Mouse (Mus musculus) limb, embryonic 11.5 days (tissue): ENCODE data around the gene Ptpn22. TPM values are rescaled to one million over a fixed set of nuclear protein-coding genes. Genes with fewer than 3 reads are reported as not detected.

Experiments used
- ATAC-seq: fragments of 200-750 bp; cut with Nextera tagmentation; 2 replicates; pipeline ENCODE4 v1.8.0; 2017; ENCODE audit warnings: low read depth; ENCODE audit not compliant: insufficient number of reproducible peaks, low FRiP score, low TSS enrichment
- DNase-seq: peaks from one replicate; pipeline ENCODE4 v3.0.0-alpha.2; 2015; ENCODE audit warnings: low spot score
- H3K27ac ChIP-seq: fragments of 300-500 bp; sonication (generic); replicated peaks from 2 replicates; pipeline ENCODE4 v1.5.1; 2014; ENCODE audit warnings: low read depth, mild to moderate bottlenecking, low read length
- H3K27me3 ChIP-seq: fragments of 300-500 bp; sonication (generic); 2 replicates; pipeline ENCODE4 v1.6.1; 2014; ENCODE audit warnings: mild to moderate bottlenecking, low read length, mixed read lengths; ENCODE audit not compliant: control insufficient read depth, insufficient read depth
- H3K36me3 ChIP-seq: fragments of 300-500 bp; sonication (generic); 2 replicates; pipeline ENCODE4 v1.6.1; 2014; ENCODE audit warnings: mild to moderate bottlenecking, low read length, moderate library complexity, mixed read lengths; ENCODE audit not compliant: control insufficient read depth, insufficient read depth
- H3K4me1 ChIP-seq: fragments of 300-500 bp; sonication (generic); 2 replicates; pipeline ENCODE4 v1.6.1; 2014; ENCODE audit warnings: low read length, mixed read lengths; ENCODE audit not compliant: control insufficient read depth, insufficient read depth
- H3K4me2 ChIP-seq: fragments of 300-500 bp; sonication (generic); 2 replicates; pipeline ENCODE4 v1.6.1; 2014; ENCODE audit warnings: low read depth, mild to moderate bottlenecking, moderate library complexity; ENCODE audit not compliant: severe bottlenecking
- H3K4me3 ChIP-seq: fragments of 300-500 bp; sonication (generic); 2 replicates; pipeline ENCODE4 v1.5.1; 2014; ENCODE audit warnings: low read depth, low read length
- H3K9ac ChIP-seq: fragments of 300-500 bp; sonication (generic); 2 replicates; pipeline ENCODE4 v1.6.1; 2014; ENCODE audit warnings: mild to moderate bottlenecking, low read length
- H3K9me3 ChIP-seq: fragments of 300-500 bp; sonication (generic); 2 replicates; pipeline ENCODE4 v1.6.1; 2016; ENCODE audit warnings: low read length; ENCODE audit not compliant: control insufficient read depth
- WGBS: fragments of 180-500 bp; shearing (Covaris S2); extraction: QIAGEN DNeasy Blood & Tissue Kit; methylation state at CpG from one replicate; pipeline ENCODE4 v1.1.7; 2014; 5-methylcytosine and 5-hydroxymethylcytosine counted together
- polyA plus RNA-seq: library from polyadenylated mRNA; unstranded; fragments of >200 nt; fragmentation: Nextera tagmentation; extraction: Ambion mirVana; gene quantifications from 2 replicates; pipeline ENCODE4 v1.2.1, GENCODE M21; 2014

Ptpn22 gene
- polyA plus RNA-seq, 1 experiment from 2014 or later = 0.17 TPM

- no peaks in the 10 kb centered on the region for H3K27me3 ChIP-seq
- DNase-seq (no peak), ATAC-seq (no peak)
- H3K4me2 ChIP-seq = no peak overlapping the region
- H3K4me3 ChIP-seq = no peak overlapping the region
- H3K9ac ChIP-seq = no peak overlapping the region
- H3K4me1 ChIP-seq = no peaks in the 10 kb centered on the region
- H3K9me3 ChIP-seq = no peaks in the 10 kb centered on the region
- WGBS = 81% methylated on average over 5 of the region's 5 CpGs
- H3K27ac ChIP-seq = no peak overlapping the region
- H3K36me3 ChIP-seq = no peaks in the 10 kb centered on the region
Observed at GRCm38 (mm10) chr3:103907335-103908030, 47.9 kb downstream of the Ptpn22 start.

- H3K36me3 ChIP-seq = no peaks in the 10 kb centered on the region
- no peaks in the 10 kb centered on the region for H3K9me3 ChIP-seq
- 70% methylated on average over 2 of the region's 2 CpGs for WGBS
- DNase-seq (no peak), ATAC-seq (no peak)
- no peak overlapping the region for H3K9ac ChIP-seq
- no peaks in the 10 kb centered on the region for H3K27me3 ChIP-seq
- no peak overlapping the region for H3K27ac ChIP-seq
- no peak overlapping the region for H3K4me3 ChIP-seq
- H3K4me1 ChIP-seq = no peaks in the 10 kb centered on the region
- no peak overlapping the region for H3K4me2 ChIP-seq
Observed at GRCm38 (mm10) chr3:103908781-103909180, 49.2 kb downstream of the Ptpn22 start.

GRCm38 (mm10) chr3:103913451-103913961, 53.9 kb downstream of the Ptpn22 start:
- Histone ChIP-seq H3K9me3 (no peaks in the 10 kb centered on the region), H3K36me3 (no peaks in the 10 kb centered on the region), H3K4me1 (peaks cover 7% of the 10 kb centered on the region), H3K27ac (peak overlapping the region; percentile 60), H3K27me3 (no peaks in the 10 kb centered on the region), H3K4me3 (peak overlapping the region; percentile 99), H3K4me2 (peak overlapping the region; percentile 44), H3K9ac (peak overlapping the region; percentile 57; the same call in 1 of the 2 replicates)
- DNase-seq (peak; percentile 50), ATAC-seq (no peak)
- 9% methylated on average over 11 of the region's 11 CpGs for WGBS

DNA sequence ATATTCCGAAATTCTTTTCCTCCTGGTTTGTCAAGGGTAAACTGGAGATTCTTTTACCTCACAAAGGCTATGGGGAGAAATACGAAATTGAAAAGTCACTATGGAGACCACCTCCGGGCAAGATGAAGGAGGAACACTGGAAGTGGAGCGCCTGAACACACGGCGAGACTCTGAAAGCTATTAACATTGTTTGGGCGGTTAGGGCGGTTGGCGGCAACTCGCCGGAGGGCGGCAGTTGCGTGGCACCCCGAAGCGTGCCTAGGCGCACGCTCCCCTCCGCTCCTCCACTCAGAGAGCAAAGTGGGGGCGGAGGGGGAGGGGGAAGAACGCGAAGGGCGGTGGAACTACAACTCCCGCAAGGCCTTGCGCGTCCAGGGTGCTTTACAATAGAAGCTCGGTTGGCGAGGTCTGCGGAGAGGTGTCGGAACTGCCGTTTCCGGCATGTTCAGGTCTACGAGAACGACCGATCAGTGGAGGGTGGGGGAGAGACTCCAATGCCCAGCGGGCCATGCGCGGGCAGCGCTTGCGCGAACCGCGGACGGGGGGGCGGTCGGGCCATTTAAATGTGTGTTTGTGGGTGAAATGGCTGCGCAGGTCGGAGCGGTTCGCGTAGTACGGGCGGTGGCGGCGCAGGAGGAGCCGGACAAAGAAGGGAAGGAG, 54.5 kb downstream of the Ptpn22 start, which contains the start of gene Rsbn1:
Rsbn1 (plus strand) TSS at position 111 of the 660 bp plus-strand sequence.
- H3K4me2 ChIP-seq = peak within 1 kb of the TSS; percentile 44
- under 1% methylated on average over 52 of the region's 55 CpGs for WGBS
- peaks cover 7% of the 10 kb centered on the region for H3K4me1 ChIP-seq
- peak within 1 kb of the TSS; percentile 95 for H3K9ac ChIP-seq
- H3K9me3 ChIP-seq = no peaks in the 10 kb centered on the region
- H3K4me3 ChIP-seq = peak within 1 kb of the TSS; percentile 99
- H3K27me3 ChIP-seq = no peaks in the 10 kb centered on the region
- H3K27ac ChIP-seq = peak within 1 kb of the TSS; percentile 80
- DNase-seq = peak; percentile 96
- peak; percentile 100 for ATAC-seq
- H3K36me3 ChIP-seq = no peaks in the 10 kb centered on the region

DNA sequence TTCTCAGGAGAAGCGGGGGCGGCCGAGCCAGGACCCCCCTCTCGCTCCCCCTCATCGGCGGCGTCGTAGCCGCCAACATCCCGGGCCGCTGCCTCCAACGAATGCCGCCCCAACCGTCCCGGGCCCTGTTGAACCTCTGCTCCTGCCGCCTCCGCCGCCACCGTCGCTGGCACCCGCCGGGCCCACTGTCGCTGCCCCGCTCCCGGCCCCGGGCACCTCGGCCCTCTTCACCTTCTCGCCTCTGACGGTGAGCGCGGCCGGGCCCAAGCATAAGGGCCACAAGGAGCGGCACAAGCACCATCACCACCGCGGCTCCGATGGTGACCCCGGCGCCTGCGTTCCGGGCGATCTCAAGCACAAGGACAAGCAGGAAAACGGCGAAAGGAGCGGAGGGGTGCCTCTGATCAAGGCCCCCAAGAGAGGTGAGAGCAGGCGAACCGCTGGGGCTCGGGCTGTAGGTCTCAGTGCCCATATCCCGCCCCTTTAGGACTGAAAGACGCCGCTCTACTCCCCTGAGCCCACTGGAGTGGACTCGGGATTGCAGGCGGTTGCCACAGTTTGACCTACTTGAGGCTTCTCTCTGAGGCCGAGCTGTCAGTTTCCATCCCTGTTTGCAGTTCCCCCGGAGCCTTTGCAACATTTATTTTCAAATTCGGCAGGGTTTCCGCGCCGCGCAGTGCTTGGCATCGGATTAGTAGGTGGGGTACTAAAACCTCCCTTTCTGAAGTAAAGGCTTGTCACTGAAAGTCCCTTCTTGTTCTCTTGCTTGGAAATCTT, 55.3 kb downstream of the Ptpn22 start:
- peak overlapping the region; percentile 95 for H3K9ac ChIP-seq
- peak overlapping the region; percentile 99 for H3K4me3 ChIP-seq
- H3K27ac ChIP-seq = peak overlapping the region; percentile 80
- DNase-seq = peak; percentile 75
- no peaks in the 10 kb centered on the region for H3K27me3 ChIP-seq
- H3K9me3 ChIP-seq = no peaks in the 10 kb centered on the region
- H3K36me3 ChIP-seq = no peaks in the 10 kb centered on the region
- ATAC-seq = peak; percentile 52
- under 1% methylated on average over 58 of the region's 60 CpGs for WGBS
- peak overlapping the region; percentile 44 for H3K4me2 ChIP-seq
- H3K4me1 ChIP-seq = peaks cover 7% of the 10 kb centered on the region

- peak overlapping the region; percentile 44 for H3K4me2 ChIP-seq
- no peaks in the 10 kb centered on the region for H3K9me3 ChIP-seq
- no peak for ATAC-seq
- H3K36me3 ChIP-seq = no peaks in the 10 kb centered on the region
- DNase-seq = no peak
- no peak overlapping the region for H3K27ac ChIP-seq
- H3K4me3 ChIP-seq = peak overlapping the region; percentile 99
- H3K9ac ChIP-seq = peak overlapping the region; percentile 95
- peaks cover 7% of the 10 kb centered on the region for H3K4me1 ChIP-seq
- H3K27me3 ChIP-seq = no peaks in the 10 kb centered on the region
- 8% methylated on average over 7 of the region's 7 CpGs for WGBS
Observed at GRCm38 (mm10) chr3:103915509-103915896, 55.9 kb downstream of the Ptpn22 start.

GRCm38 (mm10) chr3:103916205-103916838, 56.7 kb downstream of the Ptpn22 start:
- H3K4me2 ChIP-seq = peak overlapping the region; percentile 44
- 53% methylated on average over 5 of the region's 5 CpGs for WGBS
- H3K27me3 ChIP-seq = no peaks in the 10 kb centered on the region
- peak overlapping the region; percentile 20 for H3K4me3 ChIP-seq
- peaks cover 7% of the 10 kb centered on the region for H3K4me1 ChIP-seq
- no peak for DNase-seq
- H3K36me3 ChIP-seq = no peaks in the 10 kb centered on the region
- no peak for ATAC-seq
- no peak overlapping the region for H3K27ac ChIP-seq
- peak overlapping the region; percentile 30; the same call in 1 of the 2 replicates for H3K9ac ChIP-seq
- no peaks in the 10 kb centered on the region for H3K9me3 ChIP-seq

DNA sequence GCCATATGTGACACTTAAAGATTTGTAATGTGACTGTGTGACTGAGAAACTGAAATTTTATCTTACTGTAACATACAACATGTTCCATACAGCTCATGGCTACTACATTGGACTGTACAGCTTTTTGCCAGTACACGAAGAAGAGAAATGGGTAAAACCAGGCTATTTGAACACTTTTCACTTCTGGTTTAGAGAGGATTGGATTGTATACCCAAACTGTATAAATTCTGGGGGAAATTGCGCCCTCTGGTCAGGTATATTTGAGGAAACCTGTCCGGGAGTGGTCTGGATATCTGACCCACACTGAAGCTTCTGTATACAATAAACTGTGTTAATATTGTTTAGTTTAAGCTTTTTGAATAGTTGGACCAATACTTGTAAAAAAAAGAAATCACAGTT, 57.2 kb downstream of the Ptpn22 start:
- no peaks in the 10 kb centered on the region for H3K9me3 ChIP-seq
- no peak overlapping the region for H3K27ac ChIP-seq
- H3K4me1 ChIP-seq = peaks cover 7% of the 10 kb centered on the region
- H3K27me3 ChIP-seq = no peaks in the 10 kb centered on the region
- peak overlapping the region; percentile 20 for H3K4me3 ChIP-seq
- ATAC-seq (no peak), DNase-seq (no peak)
- WGBS = 76% methylated on average over 3 of the region's 3 CpGs
- no peaks in the 10 kb centered on the region for H3K36me3 ChIP-seq
- peak overlapping the region; percentile 44; the same call in 1 of the 2 replicates for H3K4me2 ChIP-seq
- no peak overlapping the region for H3K9ac ChIP-seq
